Mouse (Mus musculus) heart, adult 2 months (tissue): ENCODE data around the gene Gstm4. TPM values are rescaled to one million over a fixed set of nuclear protein-coding genes. Genes with fewer than 3 reads are reported as not detected.

Experiments
- polyA plus RNA-seq: library from polyadenylated mRNA; depleted of rRNA; stranded (reverse); fragments of >200 nt; gene quantifications from 2 replicates; pipeline ENCODE4 v1.2.3, GENCODE M21; 2012; rRNA removed
- total RNA-seq, 2 experiments: library from RNA; stranded (reverse); gene quantifications; 2 replicates each; pipeline ENCODE4 v1.2.3; 2021

The Gstm4 gene
- total and polyA plus RNA-seq, 3 experiments: 11.7 to 17.1 (median 11.9) TPM

Other genes with a start within 250 kb of the Gstm4 start
- gene Eps8l3, start 167.7 kb downstream of the Gstm4 start, total RNA-seq: not detected
- gene Eps8l3, start 167.7 kb downstream of the Gstm4 start, polyA plus RNA-seq: not detected in 2 replicates
- gene Gstm5, start 149.1 kb downstream of the Gstm4 start, total RNA-seq: 10 to 100 TPM; 45.7 to 53.4 TPM
- 59.5 and 104 TPM in 2 replicates for gene Gstm5, start 149.1 kb downstream of the Gstm4 start, polyA plus RNA-seq
- 10 to 100 TPM; 80.5 to 95.0 TPM for gene Gstm7, start 113.1 kb downstream of the Gstm4 start, total RNA-seq
- 70.4 and 119 TPM in 2 replicates for gene Gstm7, start 113.1 kb downstream of the Gstm4 start, polyA plus RNA-seq
- 1 to 10 TPM; 3.0 to 3.7 TPM for gene Gstm6, start 101.1 kb downstream of the Gstm4 start, total RNA-seq
- 3.7 and 4.6 TPM in 2 replicates for gene Gstm6, start 101.1 kb downstream of the Gstm4 start, polyA plus RNA-seq
- not detected for gene Gstm3, start 75.6 kb downstream of the Gstm4 start, total RNA-seq
- gene Gstm3, start 75.6 kb downstream of the Gstm4 start, polyA plus RNA-seq: 0.08 TPM in 1 of 2 replicates, not detected in the other
- gene Gstm2, start 58.4 kb downstream of the Gstm4 start, total RNA-seq: 100 to 1,000 TPM; 214 to 222 TPM
- 169 and 280 TPM in 2 replicates for gene Gstm2, start 58.4 kb downstream of the Gstm4 start, polyA plus RNA-seq
- 100 to 1,000 TPM; 334 to 410 TPM for gene Gstm1, start 26.9 kb downstream of the Gstm4 start, total RNA-seq
- gene Gstm1, start 26.9 kb downstream of the Gstm4 start, polyA plus RNA-seq: 602 and 658 TPM in 2 replicates
- 1 to 10 TPM; 4.1 to 4.6 TPM for gene Ampd2, start 41.8 kb upstream of the Gstm4 start, total RNA-seq
- gene Ampd2, start 41.8 kb upstream of the Gstm4 start, polyA plus RNA-seq: 25.9 and 26.3 TPM in 2 replicates
- gene Gnat2, start 47.9 kb upstream of the Gstm4 start, total RNA-seq: under 1 TPM in 1 of 2 experiments, not detected in 1; 0.11 TPM
- gene Gnat2, start 47.9 kb upstream of the Gstm4 start, polyA plus RNA-seq: not detected in 2 replicates
- gene Gnai3, start 101.3 kb upstream of the Gstm4 start, total RNA-seq: 10 to 100 TPM; 16.5 to 18.1 TPM
- 7.5 and 18.7 TPM in 2 replicates for gene Gnai3, start 101.3 kb upstream of the Gstm4 start, polyA plus RNA-seq
- not detected for gene Gpr61, start 110.0 kb upstream of the Gstm4 start, total RNA-seq
- 0.04 TPM in 1 of 2 replicates, not detected in the other for gene Gpr61, start 110.0 kb upstream of the Gstm4 start, polyA plus RNA-seq
- 10 to 100 TPM; 16.8 to 17.7 TPM for gene Amigo1, start 141.4 kb upstream of the Gstm4 start, total RNA-seq
- 16.4 and 18.6 TPM in 2 replicates for gene Amigo1, start 141.4 kb upstream of the Gstm4 start, polyA plus RNA-seq
- gene Cyb561d1, start 156.3 kb upstream of the Gstm4 start, total RNA-seq: 1 to 10 TPM; 4.9 to 5.4 TPM
- 5.7 and 7.1 TPM in 2 replicates for gene Cyb561d1, start 156.3 kb upstream of the Gstm4 start, polyA plus RNA-seq
- gene Atxn7l2, start 166.0 kb upstream of the Gstm4 start, total RNA-seq: 1 to 10 TPM; 1.8 to 2.6 TPM
- gene Atxn7l2, start 166.0 kb upstream of the Gstm4 start, polyA plus RNA-seq: 4.1 and 4.2 TPM in 2 replicates
- 1 to 10 TPM in 1 of 2 experiments, under 1 TPM in 1; 0.77 to 1.2 TPM for gene Sypl2, start 181.8 kb upstream of the Gstm4 start, total RNA-seq
- 0.44 and 0.64 TPM in 2 replicates for gene Sypl2, start 181.8 kb upstream of the Gstm4 start, polyA plus RNA-seq
- 10 to 100 TPM; 48.1 to 49.9 TPM for gene Psma5, start 212.0 kb upstream of the Gstm4 start, total RNA-seq
- gene Psma5, start 212.0 kb upstream of the Gstm4 start, polyA plus RNA-seq: 42.4 and 75.5 TPM in 2 replicates
- gene Sort1, start 239.2 kb upstream of the Gstm4 start, total RNA-seq: 10 to 100 TPM; 17.4 to 19.2 TPM
- gene Sort1, start 239.2 kb upstream of the Gstm4 start, polyA plus RNA-seq: 33.7 and 51.9 TPM in 2 replicates